Mouse (Mus musculus) forebrain, embryonic 11.5 days (tissue): ENCODE measurements around the gene Parvg. TPM values are rescaled to one million over a fixed set of nuclear protein-coding genes. Genes with fewer than 3 reads are reported as not detected.

ENCODE experiments used
- ATAC-seq: fragments of 200-750 bp; cut with Nextera tagmentation; replicated peaks from 2 replicates; pipeline ENCODE4 v1.8.0; 2017; ENCODE audit warnings: moderate TSS enrichment; ENCODE audit not compliant: low FRiP score
- DNase-seq: peaks from one replicate; pipeline ENCODE4 v3.0.0-alpha.2; 2017; ENCODE audit warnings: low spot score
- H3K27ac ChIP-seq: fragments of 300-500 bp; sonication (generic); 2 replicates; pipeline ENCODE4 v1.5.1; 2014; ENCODE audit warnings: low read depth, low read length
- H3K27me3 ChIP-seq: fragments of 300-500 bp; sonication (generic); 2 replicates; pipeline ENCODE4 v1.6.1; 2014; ENCODE audit warnings: mild to moderate bottlenecking, low read length, mixed read lengths; ENCODE audit not compliant: control insufficient read depth, insufficient read depth
- H3K36me3 ChIP-seq: fragments of 300-500 bp; sonication (generic); 2 replicates; pipeline ENCODE4 v1.6.1; 2014; ENCODE audit warnings: mild to moderate bottlenecking, low read length, moderate library complexity, mixed read lengths; ENCODE audit not compliant: control insufficient read depth, insufficient read depth
- H3K4me1 ChIP-seq: fragments of 300-500 bp; sonication (generic); replicated peaks from 2 replicates; pipeline ENCODE4 v1.6.1; 2014; ENCODE audit warnings: low read length, mixed read lengths; ENCODE audit not compliant: control insufficient read depth, insufficient read depth
- H3K4me2 ChIP-seq: fragments of 300-500 bp; sonication (generic); 2 replicates; pipeline ENCODE4 v1.6.1; 2014; ENCODE audit warnings: low read depth, mild to moderate bottlenecking, low read length, moderate library complexity, mixed read lengths; ENCODE audit not compliant: severe bottlenecking
- H3K4me3 ChIP-seq: fragments of 300-500 bp; sonication (generic); 2 replicates; pipeline ENCODE4 v1.5.1; 2014; ENCODE audit warnings: low read depth, low read length
- H3K9ac ChIP-seq: fragments of 300-500 bp; sonication (generic); 2 replicates; pipeline ENCODE4 v1.6.1; 2014; ENCODE audit warnings: low read length
- H3K9me3 ChIP-seq: fragments of 300-500 bp; sonication (generic); 2 replicates; pipeline ENCODE4 v1.6.1; 2016; ENCODE audit warnings: low read length, mixed read lengths; ENCODE audit not compliant: control insufficient read depth
- WGBS: fragments of 180-500 bp; shearing (Covaris S2); extraction: QIAGEN DNeasy Blood & Tissue Kit; methylation state at CpG from one replicate; pipeline ENCODE4 v1.1.7; 2014; 5-methylcytosine and 5-hydroxymethylcytosine counted together
- polyA plus RNA-seq: library from polyadenylated mRNA; unstranded; fragments of >200 nt; fragmentation: Nextera tagmentation; extraction: Ambion mirVana; gene quantifications from 2 replicates; pipeline ENCODE4 v1.2.1, GENCODE M21; 2014

The Parvg gene
- polyA plus RNA-seq, 1 experiment from 2014 or later, result 0.35 TPM

DNA sequence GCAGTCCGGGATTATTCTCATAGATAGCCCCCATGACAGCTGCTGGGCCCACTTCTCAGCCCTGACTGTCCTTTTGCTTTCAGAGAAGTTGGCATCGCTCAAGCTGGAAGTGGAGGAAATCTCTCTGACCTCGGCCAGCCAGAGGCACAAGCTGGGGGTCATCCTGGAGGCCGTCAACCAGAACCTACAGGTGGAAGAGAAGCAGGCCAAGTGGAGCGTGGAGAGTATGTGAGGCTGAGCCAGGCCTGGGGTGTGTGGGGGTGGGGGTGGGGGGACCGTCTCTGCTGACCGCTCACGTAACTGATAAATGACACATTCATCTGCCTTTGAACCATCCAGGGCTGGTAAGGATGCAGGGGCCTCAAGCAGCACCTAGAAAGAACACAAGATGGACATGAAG lies 6.1 kb downstream of the Parvg start:
- no peak overlapping the region for H3K4me3 ChIP-seq
- ATAC-seq (no peak), DNase-seq (no peak)
- H3K9ac ChIP-seq, result no peak overlapping the region
- no peak overlapping the region for H3K27ac ChIP-seq
- no peaks in the 10 kb centered on the region for H3K9me3 ChIP-seq
- no peaks in the 10 kb centered on the region for H3K27me3 ChIP-seq
- WGBS, result 91% methylated on average over 8 of the region's 8 CpGs
- no peaks in the 10 kb centered on the region for H3K4me1 ChIP-seq
- no peaks in the 10 kb centered on the region for H3K36me3 ChIP-seq
- no peak overlapping the region for H3K4me2 ChIP-seq

DNA sequence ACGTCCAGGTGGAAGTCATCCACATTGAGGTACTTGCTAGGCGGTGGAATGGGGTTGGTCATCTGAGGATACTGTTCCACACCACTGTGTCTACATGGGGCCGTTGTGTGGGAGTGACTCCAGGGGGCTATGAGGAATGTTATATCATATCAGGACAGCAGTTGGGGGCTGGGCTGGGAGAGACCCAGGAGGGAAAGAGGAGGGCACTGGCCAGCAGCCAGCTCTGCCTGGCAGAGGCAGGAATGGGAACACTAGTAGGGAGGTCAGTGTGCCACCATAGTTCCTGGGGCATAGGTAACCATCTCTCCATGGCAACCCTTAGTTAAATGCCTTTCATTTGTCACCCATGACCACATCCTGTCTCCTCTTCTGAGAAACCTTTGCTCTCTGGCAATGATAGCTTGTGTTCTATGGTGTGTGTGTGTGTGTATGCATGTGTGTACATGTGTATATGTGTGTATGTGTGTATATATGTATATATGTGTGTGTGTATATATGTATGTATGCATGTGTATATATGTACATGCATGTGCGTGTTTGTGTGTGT lies 7.3 kb downstream of the Parvg start:
- ATAC-seq (no peak), DNase-seq (no peak)
- H3K27ac ChIP-seq, result no peak overlapping the region
- no peaks in the 10 kb centered on the region for H3K9me3 ChIP-seq
- no peak overlapping the region for H3K4me3 ChIP-seq
- H3K4me2 ChIP-seq, result no peak overlapping the region
- H3K36me3 ChIP-seq, result no peaks in the 10 kb centered on the region
- no peaks in the 10 kb centered on the region for H3K4me1 ChIP-seq
- H3K27me3 ChIP-seq, result no peaks in the 10 kb centered on the region
- 87% methylated on average over 4 of the region's 4 CpGs for WGBS
- no peak overlapping the region for H3K9ac ChIP-seq

DNA sequence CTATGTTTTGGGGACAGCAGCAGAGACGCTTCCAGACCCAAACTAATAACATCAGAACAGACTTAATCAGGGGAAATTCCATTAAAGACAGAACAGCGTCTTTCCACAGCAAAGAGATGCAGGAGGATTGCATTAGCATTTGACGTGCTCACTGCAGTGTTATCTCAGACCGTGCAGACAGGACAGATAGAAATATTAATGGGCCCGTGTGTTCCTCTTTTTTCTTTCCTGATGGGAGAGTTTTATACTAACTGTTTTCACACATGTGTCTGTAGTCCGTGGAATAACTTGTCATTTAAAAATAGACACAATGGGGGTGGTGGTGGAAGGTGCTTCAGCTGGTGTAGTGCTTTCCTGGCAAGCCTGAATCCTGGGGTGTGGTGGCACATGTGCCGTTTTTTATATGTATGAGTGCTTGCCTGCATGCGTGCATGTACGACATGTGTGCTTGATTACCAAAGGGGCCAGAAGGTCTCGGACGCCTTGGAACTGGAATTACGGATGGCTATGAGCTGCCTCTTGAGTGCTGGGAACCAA lies 12.5 kb downstream of the Parvg start:
- no peaks in the 10 kb centered on the region for H3K27me3 ChIP-seq
- H3K27ac ChIP-seq, result no peak overlapping the region
- H3K36me3 ChIP-seq, result no peaks in the 10 kb centered on the region
- no peak overlapping the region for H3K4me3 ChIP-seq
- no peak overlapping the region for H3K9ac ChIP-seq
- H3K4me2 ChIP-seq, result no peak overlapping the region
- no peak for ATAC-seq
- no peak for DNase-seq
- H3K4me1 ChIP-seq, result no peaks in the 10 kb centered on the region
- 85% methylated on average over 12 of the region's 12 CpGs for WGBS
- H3K9me3 ChIP-seq, result no peaks in the 10 kb centered on the region

DNA sequence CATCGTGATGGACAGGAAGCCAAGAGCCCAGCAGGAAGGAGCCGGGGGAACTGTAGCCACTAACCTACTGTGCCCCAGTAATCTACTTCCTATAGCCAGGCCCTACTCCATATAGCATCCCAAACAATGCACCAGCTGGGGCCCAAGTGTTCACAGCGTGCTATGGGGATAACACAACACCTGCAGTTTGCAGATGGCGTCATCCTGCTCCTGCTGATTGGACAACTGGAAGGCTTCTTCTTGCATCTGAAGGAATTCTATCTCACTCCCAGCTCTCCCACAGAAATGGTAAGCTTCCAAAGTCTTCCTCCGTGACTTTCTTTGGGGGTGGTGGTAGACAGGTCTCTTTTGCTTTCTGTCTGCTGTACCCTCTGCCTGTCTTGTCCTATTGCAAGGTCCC lies 13.8 kb downstream of the Parvg start:
- Histone ChIP-seq H3K27ac (no peak overlapping the region), H3K9me3 (no peaks in the 10 kb centered on the region), H3K4me1 (no peaks in the 10 kb centered on the region), H3K36me3 (no peaks in the 10 kb centered on the region), H3K4me2 (no peak overlapping the region), H3K27me3 (no peaks in the 10 kb centered on the region), H3K4me3 (no peak overlapping the region), H3K9ac (no peak overlapping the region)
- no peak for DNase-seq
- WGBS, result 72% methylated on average over 5 of the region's 5 CpGs
- ATAC-seq, result no peak

DNA sequence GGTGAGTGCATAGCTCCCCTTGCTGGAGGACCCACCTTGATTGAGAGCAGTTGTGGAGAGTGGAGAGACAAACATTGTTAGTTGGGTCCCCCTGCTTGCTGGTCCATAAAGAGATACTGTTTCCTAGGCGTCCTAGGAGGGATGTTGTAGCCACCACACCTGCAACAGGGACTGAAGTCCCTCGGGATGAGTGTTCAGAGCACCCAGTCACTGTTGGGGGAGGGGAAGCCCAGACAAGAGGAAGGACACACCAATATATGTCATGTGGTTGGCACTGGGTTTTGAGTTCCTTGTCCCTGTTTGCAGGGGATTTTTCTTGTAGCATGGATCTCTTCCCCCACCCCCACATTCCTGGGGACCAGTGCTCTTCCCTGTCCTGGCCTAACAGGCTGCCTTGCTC lies 17.1 kb downstream of the Parvg start:
- no peak for ATAC-seq
- no peak overlapping the region for H3K4me3 ChIP-seq
- DNase-seq, result no peak
- H3K9me3 ChIP-seq, result no peaks in the 10 kb centered on the region
- H3K4me1 ChIP-seq, result no peaks in the 10 kb centered on the region
- whole genome bisulfite sequencing, result 62% methylated on average over 2 of the region's 2 CpGs
- H3K27me3 ChIP-seq, result no peaks in the 10 kb centered on the region
- no peak overlapping the region for H3K27ac ChIP-seq
- H3K9ac ChIP-seq, result no peak overlapping the region
- no peak overlapping the region for H3K4me2 ChIP-seq
- no peaks in the 10 kb centered on the region for H3K36me3 ChIP-seq

DNA sequence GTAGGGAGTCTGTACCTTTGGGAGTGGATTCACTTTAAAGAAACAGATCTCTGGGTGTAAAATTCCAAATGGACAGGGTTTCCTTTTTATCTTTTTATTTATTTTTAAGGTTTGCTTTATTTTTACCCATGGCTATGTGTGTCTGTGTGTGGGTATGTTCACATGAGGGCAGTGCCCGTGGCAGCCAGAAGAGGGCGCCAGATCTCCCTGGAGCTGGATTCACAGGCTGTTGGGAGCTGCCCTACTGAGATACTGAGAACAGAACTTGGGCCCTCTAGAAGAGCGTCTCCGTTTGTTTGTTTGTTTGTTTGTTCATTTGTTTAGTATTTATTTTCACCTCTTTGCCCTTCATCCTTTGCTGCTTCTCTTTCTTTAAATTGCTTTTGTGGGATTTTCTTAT lies 24.9 kb downstream of the Parvg start:
- Histone ChIP-seq H3K4me3 (no peak overlapping the region), H3K4me1 (0 out of 2 replicates have a peak, but pooled peaks cover 1% of the 10 kb centered on the region), H3K36me3 (no peaks in the 10 kb centered on the region), H3K4me2 (no peak overlapping the region), H3K27ac (no peak overlapping the region), H3K27me3 (no peaks in the 10 kb centered on the region), H3K9ac (no peak overlapping the region), H3K9me3 (no peaks in the 10 kb centered on the region; the same call in 1 of the 2 replicates)
- ATAC-seq (no peak), DNase-seq (no peak)
- 92% methylated on average over 4 of the region's 4 CpGs for WGBS

DNA sequence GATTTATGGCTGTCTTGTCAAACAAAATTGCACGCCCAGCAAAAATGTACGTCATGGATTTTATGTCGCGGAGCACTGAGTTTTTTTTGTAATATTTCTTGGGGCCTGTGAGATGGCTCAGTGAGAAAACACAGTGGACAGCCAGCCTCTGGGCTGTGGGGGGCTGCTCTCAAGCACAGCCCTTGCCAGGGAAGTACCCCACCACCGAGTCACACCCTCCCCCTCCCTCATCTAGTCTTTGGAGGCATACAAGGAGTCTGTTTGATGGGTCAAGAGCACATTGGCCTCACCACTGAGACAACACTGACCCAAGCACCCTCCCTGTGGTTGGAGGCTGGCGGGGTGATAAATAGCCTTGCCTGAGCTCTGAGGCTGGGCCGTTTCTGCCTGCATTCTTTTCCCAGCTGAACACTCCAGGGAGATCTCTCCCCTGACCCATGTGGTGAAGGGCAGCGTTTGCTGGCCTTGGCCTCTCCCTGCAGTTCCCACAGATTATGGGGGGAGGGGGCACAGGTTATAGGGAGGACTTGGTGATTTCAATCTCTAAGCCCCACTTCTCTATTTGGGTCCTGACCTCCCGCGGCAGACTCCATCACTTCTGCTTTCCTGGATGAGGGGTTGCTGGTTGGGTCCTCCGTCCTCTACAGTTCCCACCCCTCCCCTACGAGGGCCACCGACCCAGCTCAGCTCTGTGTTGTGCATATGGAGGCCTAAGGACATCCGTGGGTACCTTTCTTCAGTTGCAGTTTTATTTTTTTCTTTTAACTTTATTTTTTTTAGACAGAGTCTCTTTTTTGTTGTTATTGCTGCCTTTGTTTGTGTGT lies 26.3 kb downstream of the Parvg start:
- H3K4me3 ChIP-seq, result no peak overlapping the region
- no peaks in the 10 kb centered on the region; the same call in 1 of the 2 replicates for H3K9me3 ChIP-seq
- no peak overlapping the region for H3K4me2 ChIP-seq
- no peak overlapping the region for H3K9ac ChIP-seq
- H3K36me3 ChIP-seq, result no peaks in the 10 kb centered on the region
- whole genome bisulfite sequencing, result 73% methylated on average over 14 of the region's 14 CpGs
- H3K27me3 ChIP-seq, result no peaks in the 10 kb centered on the region
- 0 out of 2 replicates have a peak, but pooled peaks cover 1% of the 10 kb centered on the region for H3K4me1 ChIP-seq
- DNase-seq (no peak), ATAC-seq (no peak)
- H3K27ac ChIP-seq, result no peak overlapping the region

DNA sequence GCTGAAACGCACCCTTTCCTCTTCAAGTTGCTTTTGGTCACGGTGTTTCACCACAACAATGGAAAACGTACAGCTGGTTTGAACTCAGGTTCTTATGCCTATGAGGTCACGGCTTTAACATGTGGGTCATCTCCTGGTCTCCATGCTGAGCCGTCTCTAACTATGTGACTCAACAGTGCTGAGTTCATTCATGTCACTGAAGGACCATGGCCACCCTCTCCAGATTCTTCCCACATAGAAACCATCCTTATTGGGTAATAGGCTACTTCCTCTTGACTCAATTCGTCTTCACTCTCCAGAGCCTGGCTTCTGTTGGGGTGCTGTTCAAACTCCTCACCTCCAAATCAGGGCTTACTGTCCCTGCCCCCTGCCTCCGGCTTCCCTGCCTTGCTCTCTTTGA lies 27.5 kb downstream of the Parvg start:
- no peak for ATAC-seq
- DNase-seq, result no peak
- Histone ChIP-seq H3K4me3 (no peak overlapping the region), H3K4me1 (0 out of 2 replicates have a peak, but pooled peaks cover 1% of the 10 kb centered on the region), H3K9ac (no peak overlapping the region), H3K27ac (no peak overlapping the region), H3K27me3 (no peaks in the 10 kb centered on the region), H3K9me3 (no peaks in the 10 kb centered on the region; the same call in 1 of the 2 replicates), H3K4me2 (no peak overlapping the region), H3K36me3 (no peaks in the 10 kb centered on the region)
- WGBS, result 94% methylated on average over 7 of the region's 7 CpGs
